ENCODE assay signal across 26 mouse cellular contexts in genomic region chr15:78570170-78570569, GRCm38 (mm10). TPM values are rescaled to one million over a fixed set of nuclear protein-coding genes. Genes with fewer than 3 reads are reported as not detected.
A peak's percentile ranks its signal among the peaks of the same experiment; 100 is the strongest.
DNase-seq lines count a peak whose midpoint lies in the region; ATAC-seq and TF ChIP-seq lines count a peak whose summit lies in the region.
"Had no signal": no experiment of that assay in that cellular context is flagged by ENCODE, and none has a peak within 500 bp of the region (broad histone marks: within the 10 kb centered on the region; RNA-seq: fewer than 3 reads in every experiment).

No protein-coding gene starts in this region.

- peak overlapping the region; percentile 69 for H3K4me2 ChIP-seq in liver, embryonic 15.5 days
- H3K4me2 ChIP-seq: embryonic facial prominence, embryonic 13.5 days; forebrain, embryonic 13.5 days; hindbrain, embryonic 14.5 days; midbrain, embryonic 11.5 days; neural tube, embryonic 15.5 days had no signal

- no peaks in the 10 kb centered on the region for H3K27me3 ChIP-seq in spleen, adult 2 months (ENCODE audit: control insufficient read depth, insufficient read depth, low read length)
- no peaks in the 10 kb centered on the region for H3K27me3 ChIP-seq in liver, embryonic 15.5 days
- H3K27me3 ChIP-seq: embryonic facial prominence, embryonic 13.5 days; forebrain, embryonic 13.5 days; neural tube, embryonic 15.5 days had no signal

- H3K9me3 ChIP-seq in liver, embryonic 15.5 days (replicated peaks) = no peaks in the 10 kb centered on the region
- H3K9me3 ChIP-seq: embryonic facial prominence, embryonic 13.5 days; forebrain, embryonic 13.5 days; limb, embryonic 10.5 days; neural tube, embryonic 15.5 days had no signal

- H3K9ac ChIP-seq in liver, embryonic 15.5 days = no peak overlapping the region
- H3K9ac ChIP-seq: embryonic facial prominence, embryonic 13.5 days; forebrain, embryonic 13.5 days; hindbrain, embryonic 14.5 days; neural tube, embryonic 15.5 days had no signal

- no peak for ATAC-seq in liver, embryonic 15.5 days (ENCODE audit: insufficient read depth)
- ATAC-seq: forebrain, embryonic 13.5 days; inflammation-experienced regulatory T-cells, adult 6 months; lung, postnatal 0 days had no signal

- H3K4me1 ChIP-seq in spleen, adult 2 months (ENCODE audit: control insufficient read depth, insufficient read depth, insufficient read length) = peaks cover 52% of the 10 kb centered on the region
- peaks cover 72% of the 10 kb centered on the region for H3K4me1 ChIP-seq in liver, embryonic 15.5 days (replicated peaks)
- H3K4me1 ChIP-seq: embryonic facial prominence, embryonic 13.5 days; forebrain, embryonic 13.5 days; limb, embryonic 10.5 days; neural tube, embryonic 15.5 days had no signal

- peak overlapping the region; percentile 2; the same call in 1 of the 2 replicates for H3K27ac ChIP-seq in spleen, adult 2 months (ENCODE audit: insufficient read depth, low read length)
- no peak overlapping the region for H3K27ac ChIP-seq in liver, embryonic 15.5 days (replicated peaks)
- H3K27ac ChIP-seq: embryonic facial prominence, embryonic 13.5 days; forebrain, embryonic 13.5 days; hindbrain, embryonic 14.5 days; limb, embryonic 10.5 days; neural tube, embryonic 15.5 days had no signal

- TF ChIP-seq CTCF in spleen, adult 2 months (IDR thresholded peaks at IDR 0.05; ENCODE audit: extremely low read depth, insufficient read depth, insufficient read length, insufficient replicate concordance) = no peak

- no peak for TF ChIP-seq POLR2A in spleen, adult 2 months (IDR thresholded peaks at IDR 0.05; ENCODE audit: low read depth, low read length)

- H3K36me3 ChIP-seq in spleen, adult 2 months (ENCODE audit: control insufficient read depth, insufficient read depth, low read length) = peaks cover 46% of the 10 kb centered on the region
- peaks cover 28% of the 10 kb centered on the region for H3K36me3 ChIP-seq in liver, embryonic 15.5 days (replicated peaks)
- H3K36me3 ChIP-seq: embryonic facial prominence, embryonic 13.5 days; limb, embryonic 10.5 days; neural tube, embryonic 15.5 days had no signal

- H3K4me3 ChIP-seq in spleen, adult 2 months (ENCODE audit: extremely low read depth, insufficient read depth, insufficient read length) = no peak overlapping the region
- peak overlapping the region; percentile 60 for H3K4me3 ChIP-seq in liver, embryonic 15.5 days (replicated peaks)
- H3K4me3 ChIP-seq: embryonic facial prominence, embryonic 13.5 days; forebrain, embryonic 13.5 days; limb, embryonic 10.5 days; neural tube, embryonic 15.5 days had no signal

- WGBS in spleen, adult 2 months = 71% methylated on average over 5 of the region's 5 CpGs
- WGBS in liver, embryonic 15.5 days (ENCODE audit: insufficient replicate concordance) = 69% methylated on average over 5 of the region's 5 CpGs

- no peak for DNase-seq in spleen, adult 2 months (ENCODE audit: low read depth in 1 of 2, low spot score in 2 of 2)
- DNase-seq in spleen, postnatal 36 days (ENCODE audit: low spot score in 2 of 2) = no peak
- DNase-seq in thymus, postnatal 14 days = peak; percentile 70
- no peak for DNase-seq in right cerebral cortex, postnatal 36 days (ENCODE audit: low spot score in 2 of 2)
- DNase-seq in urinary bladder, postnatal 25 days (ENCODE audit: low spot score) = no peak
- no peak for DNase-seq in embryo, embryonic 10.5 days (ENCODE audit: low spot score)
- DNase-seq: B cell, adult 2 months; cerebellum, adult 18-20 months; cerebellum, postnatal 14 days; gastrocnemius, postnatal 36 days; heart, postnatal 4 days; kidney, adult 2 months; kidney, postnatal 10 days had no signal

RNA-seq across cellular contexts. Expression of gene Rac2, which starts 2.4 kb away (rescaled TPM):
- 1,941 and 2,027 TPM in 2 replicates for polyA plus RNA-seq in spleen, adult 2 months (2012; rRNA removed)
- 123 and 130 TPM in 2 replicates for polyA plus RNA-seq in liver, embryonic 15.5 days (2015; fragmentation: Nextera tagmentation; extraction: Ambion mirVana)
- polyA plus RNA-seq: Patski had no signal

RNA-seq across cellular contexts. Expression of gene Sstr3, which starts 25.7 kb away (rescaled TPM):
- polyA plus RNA-seq in spleen, adult 2 months (2012; rRNA removed) = 0.26 TPM in 1 of 2 replicates, not detected in the other
- polyA plus RNA-seq in liver, embryonic 15.5 days (2015; fragmentation: Nextera tagmentation; extraction: Ambion mirVana) = not detected in 2 replicates
- polyA plus RNA-seq: embryonic facial prominence, embryonic 13.5 days; heart, embryonic 16.5 days; limb, embryonic 10.5 days; liver, adult 2 months; macrophage; midbrain, embryonic 11.5 days had no signal

RNA-seq across cellular contexts. Expression of gene Cyth4, which starts 26.7 kb away (rescaled TPM):
- polyA plus RNA-seq in spleen, adult 2 months (2012; rRNA removed) = 136 and 148 TPM in 2 replicates
- 13.5 and 14.7 TPM in 2 replicates for polyA plus RNA-seq in liver, embryonic 15.5 days (2015; fragmentation: Nextera tagmentation; extraction: Ambion mirVana)

RNA-seq across cellular contexts. Expression of gene C1qtnf6, which starts 39.0 kb away (rescaled TPM):
- polyA plus RNA-seq in spleen, adult 2 months (2012; rRNA removed) = 22.9 and 23.6 TPM in 2 replicates
- polyA plus RNA-seq in liver, embryonic 15.5 days (2015; fragmentation: Nextera tagmentation; extraction: Ambion mirVana) = 3.8 and 4.4 TPM in 2 replicates

Comparison
In these comparisons a context has a peak if more than half of its experiments do, and no peak if none do; other contexts are left out.
1. RNA of gene Rac2, which starts 2.4 kb away (polyA plus RNA-seq): 1,941 to 2,027 TPM in spleen, adult 2 months; 123 to 130 TPM in liver, embryonic 15.5 days; every median in the first group is over 10 times any median in the second.